Mouse (Mus musculus): Measurements from ENCODE around the gene Tk1.

GRCm38 (mm10) chr11:117829671-117830215 is 3.9 kb upstream of the Tk1 start:
- TF ChIP-seq GATA1 (IDR thresholded peaks at IDR 0.05; ENCODE audit: low read length) (no peak), TAL1 (IDR thresholded peaks at IDR 0.05; ENCODE audit: low read length) (no peak)

Data from erythroblast, embryonic 14.5 days (primary cell).